Mouse (Mus musculus) neural tube, embryonic 12.5 days (tissue): Measurements from ENCODE around the gene Lrrc29. TPM values are rescaled to one million over a fixed set of nuclear protein-coding genes. Genes with fewer than 3 reads are reported as not detected.

Experiments
- ATAC-seq: fragments of 200-750 bp; cut with Nextera tagmentation; 2 replicates; pipeline ENCODE4 v1.8.0; 2017; ENCODE audit warnings: low read depth, mild to moderate bottlenecking, moderate TSS enrichment, moderate library complexity; ENCODE audit not compliant: low FRiP score
- H3K27ac ChIP-seq: fragments of 300-500 bp; sonication (generic); 2 replicates; pipeline ENCODE4 v1.5.1; 2016
- H3K27me3 ChIP-seq: fragments of 300-500 bp; sonication (generic); replicated peaks from 2 replicates; pipeline ENCODE4 v1.6.1; 2016; ENCODE audit warnings: mild to moderate bottlenecking
- H3K36me3 ChIP-seq: fragments of 300-500 bp; sonication (generic); 2 replicates; pipeline ENCODE4 v1.6.1; 2016; ENCODE audit warnings: mild to moderate bottlenecking
- H3K4me1 ChIP-seq: fragments of 300-500 bp; sonication (generic); 2 replicates; pipeline ENCODE4 v1.6.1; 2016
- H3K4me2 ChIP-seq: fragments of 300-500 bp; sonication (generic); replicated peaks from 2 replicates; pipeline ENCODE4 v1.6.1; 2016; ENCODE audit warnings: mild to moderate bottlenecking
- H3K4me3 ChIP-seq: fragments of 300-500 bp; sonication (generic); 2 replicates; pipeline ENCODE4 v1.5.1; 2016
- H3K9ac ChIP-seq: fragments of 300-500 bp; sonication (generic); 2 replicates; pipeline ENCODE4 v1.6.1; 2016; ENCODE audit warnings: mild to moderate bottlenecking
- H3K9me3 ChIP-seq: fragments of 300-500 bp; sonication (generic); 2 replicates; pipeline ENCODE4 v1.6.1; 2016; ENCODE audit warnings: mild to moderate bottlenecking
- WGBS: fragments of 180-500 bp; shearing (Covaris S2); methylation state at CpG from one replicate; pipeline ENCODE4 v1.1.7; 2016; 5-methylcytosine and 5-hydroxymethylcytosine counted together
- polyA plus RNA-seq: library from polyadenylated mRNA; unstranded; fragments of >200 nt; fragmentation: Nextera tagmentation; extraction: Ambion mirVana; gene quantifications from 2 replicates; pipeline ENCODE4 v1.2.1, GENCODE M21; 2016

Gene Lrrc29
- polyA plus RNA-seq, 1 experiment from 2014 or later, result 1.2 TPM

GRCm38 (mm10) chr8:105304325-105305210 is 21.5 kb downstream of the Lrrc29 start:
- Histone ChIP-seq H3K9ac (no peak overlapping the region), H3K4me1 (peaks cover 11% of the 10 kb centered on the region), H3K4me2 (no peak overlapping the region), H3K27me3 (no peaks in the 10 kb centered on the region), H3K36me3 (peaks cover 80% of the 10 kb centered on the region), H3K9me3 (no peaks in the 10 kb centered on the region), H3K27ac (no peak overlapping the region), H3K4me3 (no peak overlapping the region)
- WGBS, result 76% methylated on average over 9 of the region's 9 CpGs
- ATAC-seq, result no peak

DNA sequence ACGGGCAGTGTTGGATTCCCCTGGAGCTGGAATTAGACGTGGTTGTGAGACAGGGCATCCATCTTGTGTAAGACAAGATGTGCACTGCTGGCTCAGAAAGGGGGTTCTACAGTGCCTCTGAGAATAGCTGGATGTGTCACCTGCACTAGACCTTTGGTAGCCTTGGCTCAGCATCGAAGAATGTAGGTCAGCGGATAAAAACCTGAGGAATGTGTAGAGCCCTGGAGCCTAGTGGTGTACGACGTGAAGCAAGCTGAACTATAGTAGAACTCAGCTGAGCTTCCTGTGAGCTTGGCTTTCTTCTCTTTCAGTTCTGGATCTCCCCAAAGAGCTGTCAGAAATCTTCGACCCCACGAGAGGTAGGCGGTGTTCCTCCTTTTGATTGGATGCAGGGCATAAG is 22.2 kb downstream of the Lrrc29 start:
- Histone ChIP-seq H3K4me3 (no peak overlapping the region), H3K27me3 (no peaks in the 10 kb centered on the region), H3K27ac (no peak overlapping the region), H3K9ac (no peak overlapping the region), H3K9me3 (no peaks in the 10 kb centered on the region), H3K4me2 (no peak overlapping the region), H3K36me3 (peaks cover 76% of the 10 kb centered on the region), H3K4me1 (peaks cover 16% of the 10 kb centered on the region)
- 91% methylated on average over 9 of the region's 9 CpGs for WGBS
- no peak for ATAC-seq

- ATAC-seq, result no peak
- no peaks in the 10 kb centered on the region for H3K27me3 ChIP-seq
- H3K4me3 ChIP-seq, result no peak overlapping the region
- H3K9me3 ChIP-seq, result no peaks in the 10 kb centered on the region
- no peak overlapping the region for H3K9ac ChIP-seq
- H3K4me1 ChIP-seq, result peaks cover 20% of the 10 kb centered on the region
- no peak overlapping the region for H3K4me2 ChIP-seq
- WGBS, result 84% methylated on average over 8 of the region's 8 CpGs
- no peak overlapping the region for H3K27ac ChIP-seq
- H3K36me3 ChIP-seq, result peaks cover 71% of the 10 kb centered on the region
Measured at GRCm38 (mm10) chr8:105303396-105303795, 22.7 kb downstream of the Lrrc29 start.

- Histone ChIP-seq H3K9ac (no peak overlapping the region), H3K27ac (no peak overlapping the region), H3K4me1 (peaks cover 13% of the 10 kb centered on the region), H3K4me3 (no peak overlapping the region), H3K9me3 (no peaks in the 10 kb centered on the region), H3K36me3 (peaks cover 52% of the 10 kb centered on the region), H3K27me3 (0 out of 2 replicates have a peak, but pooled peaks cover 3% of the 10 kb centered on the region), H3K4me2 (no peak overlapping the region)
- no peak for ATAC-seq
- 97% methylated on average over 8 of the region's 8 CpGs for WGBS
Measured at GRCm38 (mm10) chr8:105299962-105300361, 26.1 kb downstream of the Lrrc29 start.

DNA sequence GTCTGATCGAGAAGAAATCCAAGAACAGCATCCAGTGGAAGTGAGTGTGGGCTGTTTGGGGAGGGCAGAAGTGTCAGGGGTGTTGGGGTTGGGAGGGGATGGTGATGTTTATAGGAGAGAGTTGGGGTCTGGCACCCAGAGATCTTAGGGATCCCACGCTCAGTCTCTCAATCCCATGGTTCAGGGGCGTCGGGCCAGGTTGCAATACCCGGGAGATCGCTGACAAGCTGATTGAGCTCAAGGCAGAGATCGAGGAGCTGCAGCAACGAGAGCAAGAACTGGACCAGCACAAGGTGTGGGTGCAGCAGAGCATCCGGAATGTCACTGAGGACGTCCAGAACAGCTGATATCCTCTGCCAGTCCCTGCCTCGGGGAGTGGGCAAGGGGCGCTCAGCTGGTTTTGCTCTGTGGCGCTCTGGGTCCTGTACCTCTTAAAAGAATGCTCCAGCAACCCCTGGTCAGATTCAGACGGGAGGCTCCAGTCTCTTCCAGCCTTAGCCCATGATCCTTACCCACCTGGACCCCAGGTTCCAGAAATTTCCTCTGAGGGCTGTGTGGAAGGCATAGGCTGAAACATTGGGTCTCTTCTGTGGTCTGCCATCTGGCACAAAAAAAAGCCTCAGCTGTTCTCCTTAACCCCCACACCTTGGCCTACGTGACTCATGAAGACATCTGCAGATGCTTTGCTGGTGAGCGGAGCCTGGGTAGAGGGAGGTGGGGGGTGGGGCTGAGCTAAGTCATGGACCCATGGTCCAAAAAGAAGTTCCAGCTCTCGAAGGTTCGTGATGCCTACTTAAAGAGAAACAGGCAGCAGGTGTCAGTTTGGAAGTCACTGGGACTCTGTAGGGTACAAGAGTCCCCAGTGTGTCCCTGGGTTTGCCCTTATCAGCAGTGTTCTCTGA is 27.5 kb downstream of the Lrrc29 start:
- peaks cover 13% of the 10 kb centered on the region for H3K4me1 ChIP-seq
- H3K4me2 ChIP-seq, result peak overlapping the region; percentile 92
- H3K36me3 ChIP-seq, result peaks cover 38% of the 10 kb centered on the region
- H3K9ac ChIP-seq, result peak overlapping the region; percentile 83
- no peak overlapping the region for H3K27ac ChIP-seq
- H3K4me3 ChIP-seq, result peak overlapping the region; percentile 90
- ATAC-seq, result no peak
- H3K9me3 ChIP-seq, result no peaks in the 10 kb centered on the region
- WGBS, result 63% methylated on average over 18 of the region's 18 CpGs
- H3K27me3 ChIP-seq, result 0 out of 2 replicates have a peak, but pooled peaks cover 7% of the 10 kb centered on the region

- Histone ChIP-seq H3K27ac (no peak within 1 kb of the TSS), H3K4me3 (peak within 1 kb of the TSS; percentile 90), H3K9ac (peak within 1 kb of the TSS; percentile 83), H3K36me3 (peaks cover 31% of the 10 kb centered on the region), H3K4me1 (peaks cover 13% of the 10 kb centered on the region), H3K4me2 (peak within 1 kb of the TSS; percentile 92), H3K27me3 (0 out of 2 replicates have a peak, but pooled peaks cover 7% of the 10 kb centered on the region), H3K9me3 (no peaks in the 10 kb centered on the region)
- under 1% methylated on average over 58 of the region's 58 CpGs for WGBS
- peak; percentile 94 for ATAC-seq
Measured at GRCm38 (mm10) chr8:105297511-105298192, 28.4 kb downstream of the Lrrc29 start, which contains the start of gene E2f4. E2f4 (plus strand) TSS chr8:105297663.

- Histone ChIP-seq H3K27me3 (0 out of 2 replicates have a peak, but pooled peaks cover 7% of the 10 kb centered on the region), H3K9me3 (no peaks in the 10 kb centered on the region), H3K9ac (no peak within 1 kb of the TSS), H3K4me2 (peak within 1 kb of the TSS; percentile 92), H3K4me3 (no peak within 1 kb of the TSS), H3K36me3 (peaks cover 17% of the 10 kb centered on the region), H3K27ac (no peak within 1 kb of the TSS), H3K4me1 (peaks cover 13% of the 10 kb centered on the region)
- WGBS, result 62% methylated on average over 11 of the region's 11 CpGs
- no peak for ATAC-seq
Measured at GRCm38 (mm10) chr8:105295895-105296573, 30.0 kb downstream of the Lrrc29 start, which contains the start of gene Exoc3l. Exoc3l (minus strand) TSS chr8:105296101.

DNA sequence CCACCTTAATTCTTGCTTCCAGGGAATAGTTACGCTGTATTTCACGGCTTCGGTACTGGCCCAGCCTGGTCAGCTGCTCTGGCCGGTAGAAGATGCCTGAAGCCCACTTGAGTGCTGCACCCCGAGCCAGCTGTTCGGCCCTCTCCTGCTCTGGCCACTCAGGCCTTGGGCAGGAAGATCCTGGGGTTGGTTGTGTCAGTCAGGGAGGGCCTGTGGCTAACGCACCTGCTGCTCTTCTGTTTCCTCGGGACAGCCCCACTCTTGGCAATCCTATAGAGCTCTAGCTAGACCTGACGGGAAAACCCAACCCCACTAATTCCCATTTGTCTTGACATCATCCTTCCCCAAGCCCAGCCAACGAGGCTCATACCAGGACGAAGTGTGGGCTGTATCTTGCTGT is 30.8 kb downstream of the Lrrc29 start:
- Histone ChIP-seq H3K4me2 (peak overlapping the region; percentile 1; the same call in 1 of the 2 replicates), H3K27ac (no peak overlapping the region), H3K4me3 (no peak overlapping the region), H3K27me3 (peaks cover 13% of the 10 kb centered on the region), H3K36me3 (peaks cover 9% of the 10 kb centered on the region), H3K9me3 (no peaks in the 10 kb centered on the region), H3K9ac (no peak overlapping the region), H3K4me1 (peaks cover 20% of the 10 kb centered on the region)
- ATAC-seq, result no peak
- 75% methylated on average over 11 of the region's 11 CpGs for WGBS

- no peak for ATAC-seq
- 70% methylated on average over 9 of the region's 9 CpGs for whole genome bisulfite sequencing
- Histone ChIP-seq H3K9ac (no peak overlapping the region), H3K27ac (no peak overlapping the region), H3K36me3 (peaks cover 5% of the 10 kb centered on the region), H3K4me2 (peak overlapping the region; percentile 1; the same call in 1 of the 2 replicates), H3K9me3 (no peaks in the 10 kb centered on the region), H3K4me1 (peaks cover 25% of the 10 kb centered on the region), H3K4me3 (no peak overlapping the region), H3K27me3 (peaks cover 18% of the 10 kb centered on the region)
Measured at GRCm38 (mm10) chr8:105294776-105295175, 31.3 kb downstream of the Lrrc29 start.

- Histone ChIP-seq H3K4me3 (no peak overlapping the region), H3K9ac (no peak overlapping the region), H3K36me3 (no peaks in the 10 kb centered on the region), H3K4me1 (peaks cover 23% of the 10 kb centered on the region), H3K27ac (no peak overlapping the region), H3K4me2 (no peak overlapping the region), H3K27me3 (peaks cover 18% of the 10 kb centered on the region), H3K9me3 (no peaks in the 10 kb centered on the region)
- 68% methylated on average over 18 of the region's 19 CpGs for WGBS
- ATAC-seq, result no peak
Measured at GRCm38 (mm10) chr8:105293405-105293804, 32.7 kb downstream of the Lrrc29 start.

DNA sequence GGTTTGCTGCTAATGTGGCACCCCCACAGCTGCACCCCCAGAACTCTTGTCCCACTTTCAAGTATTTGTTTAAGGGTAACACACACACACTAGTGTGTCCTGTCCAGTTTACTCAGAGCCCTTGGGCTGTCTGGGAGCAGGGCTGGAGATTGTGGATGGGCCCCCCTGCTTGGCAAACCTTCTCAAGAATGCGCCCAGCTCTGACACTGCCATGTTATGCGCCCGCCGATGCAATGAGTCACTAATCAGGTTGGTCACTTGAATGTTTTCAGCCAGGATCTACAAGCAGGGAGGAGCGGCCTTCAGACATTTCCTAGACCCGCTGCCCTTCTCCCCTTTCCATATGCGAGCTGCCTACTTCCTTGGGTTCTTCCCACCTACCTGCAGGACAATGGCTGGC is 33.6 kb downstream of the Lrrc29 start:
- H3K27me3 ChIP-seq, result peaks cover 18% of the 10 kb centered on the region
- H3K9me3 ChIP-seq, result no peaks in the 10 kb centered on the region
- H3K9ac ChIP-seq, result no peak overlapping the region
- no peaks in the 10 kb centered on the region for H3K36me3 ChIP-seq
- 83% methylated on average over 7 of the region's 7 CpGs for WGBS
- no peak overlapping the region for H3K27ac ChIP-seq
- no peak for ATAC-seq
- peaks cover 24% of the 10 kb centered on the region for H3K4me1 ChIP-seq
- no peak overlapping the region for H3K4me2 ChIP-seq
- no peak overlapping the region for H3K4me3 ChIP-seq
